Mouse (Mus musculus): ENCODE results near the gene Csnk2a1. TPM values are rescaled to one million over a fixed set of nuclear protein-coding genes. Genes with fewer than 3 reads are reported as not detected.

The Csnk2a1 gene
- total and polyA plus RNA-seq, 3 experiments: 16.4 to 190 (median 187) TPM

DNA sequence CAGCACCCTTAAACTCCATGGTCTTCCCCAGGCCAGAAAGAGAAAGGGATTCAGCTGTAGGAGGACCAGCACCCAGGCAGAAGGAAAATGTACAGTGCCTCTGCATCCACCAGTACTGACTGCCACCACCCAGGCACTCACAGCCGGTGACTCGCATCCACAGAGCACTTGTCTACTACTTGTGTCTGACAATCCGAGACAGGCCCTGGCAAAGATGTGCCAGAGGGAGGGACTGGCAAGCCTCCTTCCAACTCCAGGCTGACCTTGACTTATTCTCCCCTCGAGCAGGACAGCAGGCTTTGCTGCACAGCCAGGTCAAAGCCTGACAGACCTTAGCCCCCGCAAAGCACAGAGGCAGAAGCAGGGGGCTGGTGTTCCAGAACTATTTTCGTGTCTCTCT is 90.4 kb downstream of the Csnk2a1 start:
- Histone ChIP-seq H3K36me3 (replicated peaks) (peaks cover 99% of the 10 kb centered on the region), H3K4me3 (ENCODE audit: low read depth, low read length) (no peak overlapping the region)
- TF ChIP-seq POLR2AphosphoS5 (IDR thresholded peaks at IDR 0.05; ENCODE audit: insufficient replicate concordance, low read depth, low read length) (no peak), CTCF (IDR thresholded peaks at IDR 0.05; ENCODE audit: low read depth, low read length) (no peak), TAL1 (conservative IDR thresholded peaks at IDR 0.05; ENCODE audit: low read depth, low read length) (no peak), GATA2 (IDR thresholded peaks at IDR 0.05; ENCODE audit: borderline replicate concordance, low read depth, low read length) (no peak), GATA1 (IDR thresholded peaks at IDR 0.05; ENCODE audit: borderline replicate concordance, low read length) (no peak)

DNA sequence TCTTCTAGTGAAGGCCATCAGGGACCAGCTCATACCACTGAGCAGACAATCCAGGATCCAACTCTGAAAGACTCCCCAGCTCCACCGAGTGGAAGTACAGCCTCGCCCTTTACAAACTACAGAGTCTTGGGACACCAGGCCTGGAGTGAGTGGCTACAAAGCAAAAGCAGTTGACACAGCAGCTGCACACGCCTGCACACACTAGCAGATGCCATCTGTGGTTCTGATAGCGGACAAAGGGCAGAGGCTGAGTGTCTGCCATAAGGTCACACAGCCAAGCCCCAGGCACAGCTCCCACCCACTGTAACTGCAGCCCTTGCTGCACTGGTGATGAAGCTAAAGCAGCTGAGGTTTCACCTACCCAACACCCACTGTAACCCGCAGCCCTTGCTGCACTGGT is 94.9 kb downstream of the Csnk2a1 start:
- no peaks in the 10 kb centered on the region for H3K9me3 ChIP-seq (replicated peaks)
- ATAC-seq (ENCODE audit: extremely low read depth, insufficient number of reproducible peaks, low FRiP score, poor library complexity, severe bottlenecking) (no peak), DNase-seq (ENCODE audit: low spot score) (no peak)
- TF ChIP-seq POLR2AphosphoS5 (IDR thresholded peaks at IDR 0.05; ENCODE audit: insufficient replicate concordance, low read depth, low read length) (no peak), TAL1 (conservative IDR thresholded peaks at IDR 0.05; ENCODE audit: low read depth, low read length) (no peak), GATA2 (IDR thresholded peaks at IDR 0.05; ENCODE audit: borderline replicate concordance, low read depth, low read length) (no peak), CTCF (IDR thresholded peaks at IDR 0.05; ENCODE audit: low read depth, low read length) (no peak), GATA1 (IDR thresholded peaks at IDR 0.05; ENCODE audit: borderline replicate concordance, low read length) (no peak)
- peaks cover 98% of the 10 kb centered on the region for H3K36me3 ChIP-seq (replicated peaks)
- no peak overlapping the region for H3K4me3 ChIP-seq (ENCODE audit: low read depth, low read length)
- peaks cover 30% of the 10 kb centered on the region for H3K4me1 ChIP-seq (ENCODE audit: insufficient read depth, low read depth, low read length)
- H3K27me3 ChIP-seq (ENCODE audit: insufficient read depth, low read length): no peaks in the 10 kb centered on the region

More for the DNA sequence above, 90.4 kb downstream of the Csnk2a1 start:
- no peaks in the 10 kb centered on the region for H3K27me3 ChIP-seq (ENCODE audit: insufficient read depth, low read length)
- DNase-seq (ENCODE audit: low spot score) (no peak), ATAC-seq (ENCODE audit: extremely low read depth, insufficient number of reproducible peaks, low FRiP score, poor library complexity, severe bottlenecking) (no peak)
- peaks cover 5% of the 10 kb centered on the region; the same call in 1 of the 2 replicates for H3K4me1 ChIP-seq (ENCODE audit: insufficient read depth, low read depth, low read length)
- H3K9me3 ChIP-seq (replicated peaks): no peaks in the 10 kb centered on the region

DNA sequence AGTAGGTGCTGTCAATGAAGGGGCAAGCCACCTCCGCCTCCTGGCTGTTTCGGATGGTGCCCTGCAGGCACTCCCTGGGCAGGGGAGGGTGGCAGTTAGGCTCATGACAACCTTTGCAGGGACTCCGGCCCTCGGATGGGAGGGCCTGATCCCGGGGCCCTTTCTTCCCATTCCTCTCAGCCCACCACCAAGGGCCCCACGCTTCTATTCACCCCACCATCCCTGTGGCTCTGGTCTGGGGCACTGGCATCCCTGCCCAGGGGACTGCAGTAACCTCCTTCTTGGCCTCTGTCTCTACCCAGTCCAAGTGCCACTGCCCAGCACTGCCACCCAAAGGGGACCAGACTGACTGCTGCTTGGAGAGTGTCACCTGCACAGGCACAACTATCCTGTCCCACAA is 95.6 kb downstream of the Csnk2a1 start:
- Histone ChIP-seq H3K9me3 (replicated peaks) (no peaks in the 10 kb centered on the region), H3K36me3 (replicated peaks) (peaks cover 98% of the 10 kb centered on the region), H3K27me3 (ENCODE audit: insufficient read depth, low read length) (no peaks in the 10 kb centered on the region), H3K4me1 (ENCODE audit: insufficient read depth, low read depth, low read length) (peaks cover 36% of the 10 kb centered on the region), H3K4me3 (ENCODE audit: low read depth, low read length) (no peak overlapping the region)
- TF ChIP-seq TAL1 (conservative IDR thresholded peaks at IDR 0.05; ENCODE audit: low read depth, low read length): no peak
- no peak for TF ChIP-seq CTCF (IDR thresholded peaks at IDR 0.05; ENCODE audit: low read depth, low read length)
- TF ChIP-seq GATA2 (IDR thresholded peaks at IDR 0.05; ENCODE audit: borderline replicate concordance, low read depth, low read length): no peak
- TF ChIP-seq POLR2AphosphoS5 (IDR thresholded peaks at IDR 0.05; ENCODE audit: insufficient replicate concordance, low read depth, low read length): no peak
- no peak for TF ChIP-seq GATA1 (IDR thresholded peaks at IDR 0.05; ENCODE audit: borderline replicate concordance, low read length)
- no peak for ATAC-seq (ENCODE audit: extremely low read depth, insufficient number of reproducible peaks, low FRiP score, poor library complexity, severe bottlenecking)
- DNase-seq (ENCODE audit: low spot score): no peak

- no peak for TF ChIP-seq GATA1 (IDR thresholded peaks at IDR 0.05; ENCODE audit: borderline replicate concordance, low read length)
- TF ChIP-seq POLR2AphosphoS5 (IDR thresholded peaks at IDR 0.05; ENCODE audit: insufficient replicate concordance, low read depth, low read length): no peak
- TF ChIP-seq TAL1 (conservative IDR thresholded peaks at IDR 0.05; ENCODE audit: low read depth, low read length): no peak
- no peak for TF ChIP-seq GATA2 (IDR thresholded peaks at IDR 0.05; ENCODE audit: borderline replicate concordance, low read depth, low read length)
- no peak for TF ChIP-seq CTCF (IDR thresholded peaks at IDR 0.05; ENCODE audit: low read depth, low read length)
- 0 out of 2 replicates have a peak, but pooled peaks have one; percentile 4 for ATAC-seq (ENCODE audit: extremely low read depth, insufficient number of reproducible peaks, low FRiP score, poor library complexity, severe bottlenecking)
- Histone ChIP-seq H3K36me3 (replicated peaks) (peaks cover 99% of the 10 kb centered on the region), H3K4me1 (ENCODE audit: insufficient read depth, low read depth, low read length) (peaks cover 47% of the 10 kb centered on the region), H3K4me3 (ENCODE audit: low read depth, low read length) (no peak overlapping the region), H3K9me3 (replicated peaks) (no peaks in the 10 kb centered on the region), H3K27me3 (ENCODE audit: insufficient read depth, low read length) (no peaks in the 10 kb centered on the region)
- no peak for DNase-seq (ENCODE audit: low spot score)
Observed at GRCm38 (mm10) chr2:152323971-152324370, 97.3 kb downstream of the Csnk2a1 start.

- Histone ChIP-seq H3K27me3 (ENCODE audit: insufficient read depth, low read length) (no peaks in the 10 kb centered on the region), H3K9me3 (replicated peaks) (no peaks in the 10 kb centered on the region), H3K4me1 (ENCODE audit: insufficient read depth, low read depth, low read length) (peaks cover 55% of the 10 kb centered on the region), H3K4me3 (ENCODE audit: low read depth, low read length) (no peak overlapping the region), H3K36me3 (replicated peaks) (peaks cover 99% of the 10 kb centered on the region)
- TF ChIP-seq CTCF (IDR thresholded peaks at IDR 0.05; ENCODE audit: low read depth, low read length) (no peak), GATA1 (IDR thresholded peaks at IDR 0.05; ENCODE audit: borderline replicate concordance, low read length) (no peak)
- DNase-seq (ENCODE audit: low spot score) (no peak), ATAC-seq (ENCODE audit: extremely low read depth, insufficient number of reproducible peaks, low FRiP score, poor library complexity, severe bottlenecking) (no peak)
Observed at GRCm38 (mm10) chr2:152324842-152325241, 98.2 kb downstream of the Csnk2a1 start.

DNA sequence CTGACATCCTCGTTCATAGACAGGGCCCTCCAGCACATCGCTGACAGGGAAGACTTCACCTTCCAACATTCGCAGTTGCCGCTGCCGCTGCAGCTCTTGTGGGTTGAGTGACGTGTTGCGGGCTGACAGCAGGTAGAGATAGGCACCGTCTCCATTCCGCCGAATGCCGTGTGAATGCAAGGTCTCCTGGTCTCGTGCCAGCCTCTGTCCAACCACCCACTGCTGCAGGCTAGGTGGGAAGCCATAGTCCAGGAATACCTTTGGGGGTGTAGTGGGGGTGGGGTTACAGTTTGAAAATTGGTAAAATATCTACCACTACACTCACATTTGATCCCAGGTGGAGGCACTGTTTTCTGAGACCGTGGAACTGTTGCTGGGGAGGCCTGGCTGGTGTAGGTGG is 99.5 kb downstream of the Csnk2a1 start:
- H3K36me3 ChIP-seq (replicated peaks): peaks cover 99% of the 10 kb centered on the region
- peaks cover 68% of the 10 kb centered on the region for H3K4me1 ChIP-seq (ENCODE audit: insufficient read depth, low read depth, low read length)
- ATAC-seq (ENCODE audit: extremely low read depth, insufficient number of reproducible peaks, low FRiP score, poor library complexity, severe bottlenecking) (no peak), DNase-seq (ENCODE audit: low spot score) (no peak)
- no peaks in the 10 kb centered on the region for H3K9me3 ChIP-seq (replicated peaks)
- H3K4me3 ChIP-seq (ENCODE audit: low read depth, low read length): no peak overlapping the region
- no peaks in the 10 kb centered on the region for H3K27me3 ChIP-seq (ENCODE audit: insufficient read depth, low read length)
- TF ChIP-seq TAL1 (conservative IDR thresholded peaks at IDR 0.05; ENCODE audit: low read depth, low read length) (no peak), CTCF (IDR thresholded peaks at IDR 0.05; ENCODE audit: low read depth, low read length) (no peak), POLR2AphosphoS5 (IDR thresholded peaks at IDR 0.05; ENCODE audit: insufficient replicate concordance, low read depth, low read length) (no peak), GATA1 (IDR thresholded peaks at IDR 0.05; ENCODE audit: borderline replicate concordance, low read length) (no peak), GATA2 (IDR thresholded peaks at IDR 0.05; ENCODE audit: borderline replicate concordance, low read depth, low read length) (no peak)
